Mouse (Mus musculus) MEL (cell line): ENCODE measurements around the gene Upp2.

Source experiments
- CTCF ChIP-seq, 3 experiments: IDR thresholded peaks in 2 of 3; conservative IDR thresholded peaks in 1 of 3; 2 replicates each; pipeline ENCODE4 v1.5.1; 2011 to 2012; ENCODE audit warnings: low read length in 3 of 3, low read depth in 2 of 3, mild to moderate bottlenecking in 2 of 3, improper control_type of control experiment in 1 of 3, inconsistent platforms in 1 of 3, mixed read lengths in 1 of 3, moderate library complexity in 1 of 3; ENCODE audit not compliant: control insufficient read depth in 1 of 3, insufficient read depth in 1 of 3, poor library complexity in 1 of 3, severe bottlenecking in 1 of 3
- EP300 ChIP-seq, 2 experiments: IDR thresholded peaks; 2 replicates each; pipeline ENCODE4 v1.6.1; 2011; ENCODE audit warnings: improper control_type of control experiment in 2 of 2, low read length in 2 of 2, low read depth in 1 of 2, mild to moderate bottlenecking in 1 of 2
- GATA1 ChIP-seq: IDR thresholded peaks from 2 replicates; pipeline ENCODE4 v1.6.1; 2011; ENCODE audit warnings: low read depth, low read length, improper control_type of control experiment
- KAT2A ChIP-seq: conservative IDR thresholded peaks from 2 replicates; pipeline ENCODE4 v1.6.1; 2012; ENCODE audit warnings: low read depth, low read length, improper control_type of control experiment, inconsistent platforms
- MEF2A ChIP-seq: IDR thresholded peaks from 2 replicates; pipeline ENCODE4 v1.6.1; 2014; ENCODE audit warnings: low read depth, mild to moderate bottlenecking, inconsistent platforms, low read length, improper control_type of control experiment; ENCODE audit not compliant: poor library complexity, insufficient replicate concordance, severe bottlenecking; ENCODE audit errors: extremely low read depth
- POLR2A ChIP-seq, 2 experiments: IDR thresholded peaks; 2 replicates each; pipeline ENCODE4 v1.6.1; 2011 to 2012; ENCODE audit warnings: low read length in 2 of 2, mild to moderate bottlenecking in 2 of 2, control low read depth in 1 of 2, improper control_type of control experiment in 1 of 2, low read depth in 1 of 2, moderate library complexity in 1 of 2; ENCODE audit not compliant: control insufficient read depth in 1 of 2, insufficient read depth in 1 of 2, poor library complexity in 1 of 2

DNA sequence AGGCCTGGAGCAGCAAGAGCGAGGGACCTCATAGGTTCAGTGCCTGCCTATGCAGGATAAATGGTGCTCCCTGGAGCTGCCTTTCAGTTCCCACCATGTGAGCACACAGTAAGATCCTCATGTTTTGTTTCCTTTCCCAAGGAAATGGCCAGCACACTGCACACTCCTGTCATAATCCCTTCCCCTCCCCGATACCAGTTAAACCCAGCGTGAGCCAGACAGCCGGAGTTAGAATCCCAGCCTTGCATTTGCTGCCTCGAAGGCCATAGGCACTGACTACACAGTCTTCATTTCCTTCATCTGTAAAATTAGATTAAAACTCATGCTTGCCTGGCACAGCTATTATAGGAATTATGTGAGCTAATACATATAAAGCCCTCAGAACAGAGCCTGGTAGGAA is 37.7 kb upstream of the Upp2 start:
- TF ChIP-seq KAT2A = no peak
- no peak for TF ChIP-seq CTCF (IDR thresholded peaks at IDR 0.05 in 2 of 3, conservative IDR thresholded peaks at IDR 0.05 in 1 of 3; ENCODE audit: control insufficient read depth in 1 of 3, insufficient read depth in 1 of 3, low read depth in 2 of 3, low read length in 3 of 3, poor library complexity in 1 of 3, severe bottlenecking in 1 of 3)
- no peak for TF ChIP-seq EP300 (IDR thresholded peaks at IDR 0.05; ENCODE audit: low read depth in 1 of 2, low read length in 2 of 2)
- no peak for TF ChIP-seq MEF2A
- TF ChIP-seq POLR2A (IDR thresholded peaks at IDR 0.05; ENCODE audit: control insufficient read depth in 1 of 2, insufficient read depth in 1 of 2, low read depth in 1 of 2, low read length in 2 of 2, poor library complexity in 1 of 2) = no peak
- TF ChIP-seq GATA1 = no peak
